25 mouse cellular contexts compared by ENCODE assay signal in the genomic region with DNA sequence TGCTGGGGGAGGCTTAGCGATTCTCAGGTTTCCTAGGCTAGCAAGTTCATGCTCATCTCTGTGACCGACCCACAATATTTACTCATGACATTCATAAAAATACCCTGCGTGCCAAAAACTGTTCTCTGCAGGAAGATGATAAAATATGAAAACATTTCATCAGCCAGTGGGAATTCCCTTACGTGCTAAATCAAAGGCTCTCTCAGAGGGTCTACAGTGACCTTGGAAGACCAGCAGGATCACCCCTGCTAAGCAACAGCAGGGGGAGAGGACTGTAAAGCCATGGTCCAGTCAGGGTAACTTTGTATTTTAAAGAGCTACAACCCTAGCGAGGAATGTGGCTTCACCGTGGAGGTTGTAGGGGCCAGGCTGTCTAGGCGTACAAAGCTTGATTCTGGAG.
A peak's percentile ranks its signal among the peaks of the same experiment; 100 is the strongest.
DNase-seq lines count a peak whose midpoint lies in the region; ATAC-seq and TF ChIP-seq lines count a peak whose summit lies in the region.
"Had no signal": no experiment of that assay in that cellular context is flagged by ENCODE, and none has a peak within 500 bp of the region (broad histone marks: within the 10 kb centered on the region; RNA-seq: fewer than 3 reads in every experiment).

No protein-coding gene starts in this region.

- no peaks in the 10 kb centered on the region for H3K27me3 ChIP-seq in heart, embryonic 14.5 days (ENCODE audit: control insufficient read depth, insufficient read depth, low read length)
- H3K27me3 ChIP-seq: embryonic facial prominence, embryonic 13.5 days; forebrain, embryonic 12.5 days; limb, embryonic 15.5 days; midbrain, embryonic 15.5 days; stomach, embryonic 15.5 days had no signal

- peak overlapping the region; percentile 68 to 76 for H3K27ac ChIP-seq in heart, embryonic 14.5 days (replicated peaks in 1 of 2; ENCODE audit: control insufficient read depth in 1 of 2, insufficient read depth in 1 of 2, low read depth in 2 of 2, low read length in 2 of 2)
- H3K27ac ChIP-seq: embryonic facial prominence, embryonic 13.5 days; forebrain, embryonic 12.5 days; hindbrain, postnatal 0 days; limb, embryonic 15.5 days; midbrain, embryonic 15.5 days; stomach, embryonic 15.5 days had no signal

- TF ChIP-seq CTCF in brain, embryonic 14.5 days (IDR thresholded peaks at IDR 0.05; ENCODE audit: borderline replicate concordance, extremely low read depth, insufficient read depth, insufficient read length) = no peak

- H3K4me3 ChIP-seq in heart, embryonic 14.5 days (ENCODE audit: control insufficient read depth in 1 of 2, insufficient read depth in 1 of 2, low read depth in 1 of 2, low read length in 2 of 2) = no peak overlapping the region
- H3K4me3 ChIP-seq: embryonic facial prominence, embryonic 13.5 days; erythroblast, embryonic 14.5 days; forebrain, embryonic 12.5 days; limb, embryonic 15.5 days; midbrain, embryonic 15.5 days; stomach, embryonic 15.5 days had no signal

- DNase-seq in heart, adult 8-10 months (ENCODE audit: low spot score) = no peak
- DNase-seq in kidney, adult 9 months = peak; percentile 52
- no peak for DNase-seq in kidney, adult 11 months
- DNase-seq in brain, embryonic 14.5 days (ENCODE audit: low read depth) = peak; percentile 23
- DNase-seq in kidney, postnatal 14 days = peak; percentile 19
- no peak for DNase-seq in adrenal gland, adult (ENCODE audit: inconsistent age in 2 of 2, low spot score in 1 of 2)
- DNase-seq: adrenal gland, postnatal 10 days; cerebellum, adult 8-10 months; cerebellum, postnatal 36 days; embryo, embryonic 11 days; gastrocnemius, postnatal 36 days; left cerebral cortex, postnatal 4 days; lung, postnatal 4 days; right cerebral cortex, adult 18-20 months; right cerebral cortex, postnatal 4 days; thymus, postnatal 25 days had no signal

- no peak for ATAC-seq in heart, embryonic 14.5 days (ENCODE audit: insufficient number of reproducible peaks, insufficient read depth, low FRiP score, low read depth)
- ATAC-seq: activated CD4-positive, CD25-positive, alpha-beta regulatory T cell, adult 4 months; hindbrain, postnatal 0 days; midbrain, embryonic 15.5 days had no signal

- peaks cover 2 to 5% of the 10 kb centered on the region in 2 experiments; a peak in 2 of 4 replicates for H3K4me1 ChIP-seq in heart, embryonic 14.5 days (ENCODE audit: control insufficient read depth in 2 of 2, insufficient read depth in 2 of 2, low read length in 2 of 2)
- H3K4me1 ChIP-seq: forebrain, embryonic 12.5 days; limb, embryonic 15.5 days; midbrain, embryonic 15.5 days; stomach, embryonic 15.5 days had no signal

- no peak overlapping the region for H3K9ac ChIP-seq in heart, embryonic 14.5 days (ENCODE audit: low read length)
- H3K9ac ChIP-seq: embryonic facial prominence, embryonic 13.5 days; forebrain, embryonic 12.5 days; limb, embryonic 15.5 days; midbrain, embryonic 15.5 days; stomach, embryonic 15.5 days had no signal

- WGBS in heart, embryonic 14.5 days = 67% methylated on average over 7 of the region's 7 CpGs

- H3K36me3 ChIP-seq in heart, embryonic 14.5 days (ENCODE audit: control insufficient read depth, insufficient read depth, low read length) = no peaks in the 10 kb centered on the region
- H3K36me3 ChIP-seq: embryonic facial prominence, embryonic 13.5 days; forebrain, embryonic 12.5 days; limb, embryonic 15.5 days; midbrain, embryonic 15.5 days; stomach, embryonic 15.5 days had no signal

- H3K4me2 ChIP-seq in heart, embryonic 14.5 days (ENCODE audit: low read length) = no peak overlapping the region
- H3K4me2 ChIP-seq: embryonic facial prominence, embryonic 13.5 days; forebrain, embryonic 12.5 days; limb, embryonic 15.5 days; midbrain, embryonic 15.5 days; stomach, embryonic 15.5 days had no signal

- no peak for TF ChIP-seq POLR2A in brain, embryonic 14.5 days (IDR thresholded peaks at IDR 0.05; ENCODE audit: borderline replicate concordance, extremely low read depth, insufficient read depth, insufficient read length, poor library complexity, severe bottlenecking)

- H3K9me3 ChIP-seq in heart, embryonic 14.5 days (ENCODE audit: control insufficient read depth, low read length) = no peaks in the 10 kb centered on the region
- H3K9me3 ChIP-seq: embryonic facial prominence, embryonic 13.5 days; forebrain, embryonic 12.5 days; limb, embryonic 15.5 days; midbrain, embryonic 15.5 days; stomach, embryonic 15.5 days had no signal

Comparison
In these comparisons a context has a peak if more than half of its experiments do, and no peak if none do; other contexts are left out.
1. DNase-seq: peak in kidney, adult 9 months (single experiment), brain, embryonic 14.5 days (single experiment) and kidney, postnatal 14 days (single experiment); none in heart, adult 8-10 months (single experiment), kidney, adult 11 months (single experiment) and adrenal gland, adult (0 of 2).